Mouse (Mus musculus) MN1 (cell line): Measurements from ENCODE around the gene Coro6.

Experiments used
- DNase-seq: peaks from one replicate; pipeline ENCODE4 v3.0.0-alpha.2; 2016; ENCODE audit warnings: low spot score

Gene Coro6

DNA sequence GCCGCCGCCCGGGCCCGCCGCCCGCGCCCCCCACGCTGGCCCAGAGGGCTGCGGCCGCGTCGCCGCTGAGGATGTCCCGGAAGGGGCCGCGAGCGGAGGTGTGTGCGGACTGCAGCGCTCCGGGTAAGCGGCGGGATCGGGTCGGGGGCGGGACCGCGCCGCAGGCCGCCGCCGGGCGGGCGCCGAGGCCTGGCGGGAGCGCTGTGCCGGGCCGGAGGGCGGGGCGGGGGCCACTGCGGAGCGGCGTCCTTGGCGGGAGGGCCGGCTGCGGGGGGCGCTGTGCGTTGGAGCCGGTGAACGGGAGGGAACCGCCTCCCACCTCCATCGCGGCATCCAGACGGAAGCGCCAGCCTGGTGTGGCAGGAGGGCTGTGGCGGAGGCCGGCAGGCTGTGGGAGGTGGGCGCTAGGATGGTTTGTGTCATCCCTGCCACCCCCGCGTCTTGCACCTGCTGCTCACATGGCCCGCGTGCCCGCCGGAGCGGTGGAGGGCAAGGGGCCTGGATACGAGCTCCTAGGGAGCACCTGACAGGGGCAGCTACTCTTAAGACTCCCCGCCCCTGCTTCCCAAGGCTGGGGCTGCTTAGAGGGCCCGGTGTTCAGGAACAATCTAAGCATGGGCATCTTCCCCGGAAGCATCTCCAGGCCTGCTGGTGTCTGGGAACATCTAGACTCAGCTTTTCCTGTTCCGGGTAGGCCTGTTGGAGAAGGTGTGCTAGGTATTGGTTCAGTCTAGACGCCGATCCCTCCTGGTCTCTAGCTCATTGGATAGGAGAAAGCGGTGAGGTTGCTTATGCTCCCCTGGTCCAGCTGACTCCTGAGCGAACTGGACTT lies 31.5 kb downstream of the Coro6 start, which contains the start of gene Git1:
Git1 (plus strand) TSS at position 51 of the 832 bp plus-strand sequence.
- DNase-seq, result peak; percentile 48

DNA sequence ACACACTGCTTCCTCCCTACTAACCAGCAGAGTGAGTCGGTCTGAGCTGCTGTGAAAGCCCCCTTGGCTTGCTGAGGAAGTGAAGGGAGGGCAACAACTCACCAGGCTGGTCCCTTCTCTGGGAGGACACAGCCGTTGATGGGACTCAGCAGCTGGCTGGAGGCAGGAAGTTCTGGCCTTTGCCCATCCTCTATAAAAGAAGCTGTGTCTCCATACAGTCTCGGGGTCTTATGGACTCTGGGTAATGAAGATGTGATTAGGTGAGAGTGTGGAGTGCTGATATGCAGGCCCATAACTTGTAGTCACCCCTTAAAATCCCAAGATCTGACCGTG lies 32.1 kb downstream of the Coro6 start:
- no peak for DNase-seq

DNA sequence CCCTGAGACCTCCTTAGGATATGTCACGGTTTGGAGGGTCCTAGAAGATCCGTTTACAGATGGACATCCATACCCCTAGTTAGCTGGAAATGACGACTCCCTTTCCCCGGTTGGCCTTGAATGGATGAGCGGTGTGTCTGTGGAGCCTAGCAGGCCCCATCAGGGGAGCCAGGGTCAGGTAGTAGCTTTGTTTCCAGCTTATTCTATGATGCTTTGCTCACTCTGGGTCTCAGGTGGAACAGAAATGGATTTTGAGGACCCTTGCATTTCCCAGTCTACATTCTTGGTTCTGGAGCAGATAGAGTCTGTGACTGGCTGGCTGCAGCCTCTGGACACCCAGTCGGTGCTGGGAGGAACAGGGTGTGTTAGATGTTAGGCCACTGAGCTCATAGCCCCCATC lies 32.6 kb downstream of the Coro6 start:
- no peak for DNase-seq

DNA sequence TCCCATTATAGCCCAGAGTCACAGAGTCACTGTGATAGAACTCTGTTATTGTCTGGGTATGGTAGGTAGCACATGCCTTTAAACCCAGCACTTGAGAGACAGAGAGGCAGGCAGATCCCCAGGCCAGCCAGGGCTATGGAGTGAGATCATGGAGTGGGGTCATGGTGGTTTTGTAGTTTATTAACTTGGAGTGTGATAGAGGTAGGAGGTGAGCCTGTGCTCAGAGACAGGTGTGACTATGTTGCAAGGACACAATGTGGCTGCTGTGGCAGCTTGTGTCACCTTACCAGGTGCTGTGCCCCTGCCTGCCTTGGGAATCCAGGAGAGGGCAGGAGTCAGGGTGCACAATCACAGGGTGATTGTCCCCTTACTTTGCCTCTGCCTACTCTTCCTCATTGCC lies 33.3 kb downstream of the Coro6 start:
- no peak for DNase-seq

DNA sequence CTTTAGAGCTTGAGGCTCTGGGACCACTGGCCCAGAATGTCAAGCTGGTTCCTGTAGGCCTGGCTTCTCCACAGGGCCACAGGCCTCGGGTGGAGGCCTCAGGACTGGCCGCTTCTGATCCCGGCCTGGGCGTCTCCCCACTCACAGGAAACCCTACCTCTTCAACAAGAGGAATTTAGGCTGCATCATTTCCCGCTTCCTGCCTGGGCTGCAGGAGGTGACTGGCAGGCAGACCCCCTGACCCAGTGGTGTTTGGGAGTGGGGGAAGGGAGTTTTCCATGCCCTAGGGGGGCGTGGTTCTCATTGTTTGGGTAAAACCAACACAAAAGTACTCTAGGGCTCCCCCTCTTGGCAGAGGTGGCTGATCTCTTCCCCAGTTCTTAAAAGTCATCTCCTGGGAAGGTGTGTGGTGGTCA lies 35.1 kb downstream of the Coro6 start:
- peak; percentile 70 for DNase-seq

DNA sequence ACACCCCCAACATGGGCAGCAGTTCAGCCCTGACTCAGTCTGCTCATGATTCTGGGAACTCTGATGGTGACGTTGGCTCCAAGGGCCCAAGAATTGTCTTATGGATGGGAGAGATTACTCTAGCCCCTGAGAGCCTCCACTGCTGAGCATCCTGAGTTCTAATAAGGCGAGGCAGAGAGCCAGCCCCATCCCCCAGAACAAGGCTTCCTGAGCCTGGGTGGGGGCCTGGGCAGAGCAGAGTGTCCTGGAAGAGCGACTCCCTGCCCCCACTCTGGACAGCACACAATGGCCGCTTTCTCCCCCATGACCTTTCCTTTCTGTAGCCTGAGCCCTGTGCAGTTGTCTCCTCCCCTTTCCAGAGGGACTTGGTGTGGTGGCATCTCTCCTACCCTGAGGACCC lies 35.6 kb downstream of the Coro6 start:
- DNase-seq, result no peak

DNA sequence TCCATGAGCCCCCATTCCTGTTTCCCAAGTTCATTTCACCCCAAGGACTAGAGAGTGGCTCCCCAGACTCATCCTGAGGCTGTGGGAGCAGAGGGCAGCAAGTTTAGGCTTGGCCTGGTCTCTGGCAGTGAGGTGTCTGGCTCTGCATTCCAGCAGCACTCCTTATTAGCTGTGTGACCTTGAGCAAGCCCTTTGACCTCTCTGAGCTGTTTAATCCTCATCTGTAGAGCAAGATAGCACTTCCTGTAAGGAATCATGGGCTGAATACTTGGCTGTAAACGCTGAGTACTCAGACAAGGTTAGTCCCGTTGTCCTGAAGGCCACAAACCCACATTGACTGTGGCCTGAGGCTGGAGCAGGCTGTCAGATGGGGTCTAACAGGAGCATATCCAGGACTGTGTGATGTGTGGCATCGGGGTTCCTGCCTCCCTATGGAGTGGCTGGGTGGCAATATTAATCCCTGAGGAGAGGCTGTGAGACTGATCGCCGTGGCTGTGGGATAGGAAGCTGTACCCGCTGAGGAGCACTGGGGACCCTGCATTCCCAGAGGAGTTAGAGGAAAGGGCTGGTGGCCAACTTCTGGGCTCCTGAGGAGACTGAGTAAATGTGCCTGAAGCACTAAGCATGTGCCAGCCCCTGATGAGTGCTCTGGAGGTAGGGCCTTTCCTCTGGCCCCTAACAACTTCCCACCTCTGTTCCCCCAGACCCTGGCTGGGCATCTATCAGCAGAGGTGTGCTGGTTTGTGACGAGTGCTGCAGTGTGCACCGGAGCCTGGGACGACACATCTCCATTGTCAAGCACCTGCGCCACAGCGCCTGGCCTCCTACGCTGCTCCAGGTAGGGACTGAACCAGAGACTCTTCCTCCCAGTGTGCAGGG lies 36.3 kb downstream of the Coro6 start:
- DNase-seq, result no peak

DNA sequence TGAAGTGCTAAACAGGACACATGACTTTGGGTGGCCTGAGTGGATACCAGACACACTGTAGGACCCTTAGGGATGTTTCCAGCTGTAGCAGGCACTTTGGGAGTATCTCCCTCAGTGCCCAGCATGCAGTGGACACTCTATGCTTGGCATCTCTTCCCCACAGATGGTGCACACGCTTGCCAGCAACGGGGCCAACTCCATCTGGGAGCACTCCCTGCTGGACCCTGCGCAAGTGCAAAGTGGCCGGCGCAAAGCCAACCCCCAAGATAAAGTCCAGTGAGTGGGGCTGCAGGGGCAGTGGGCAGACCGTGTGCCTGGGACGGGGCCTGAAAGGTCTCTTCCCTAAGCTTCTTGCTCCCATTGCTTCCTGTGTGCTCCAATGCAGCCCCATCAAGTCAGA lies 37.1 kb downstream of the Coro6 start:
- no peak for DNase-seq

DNA sequence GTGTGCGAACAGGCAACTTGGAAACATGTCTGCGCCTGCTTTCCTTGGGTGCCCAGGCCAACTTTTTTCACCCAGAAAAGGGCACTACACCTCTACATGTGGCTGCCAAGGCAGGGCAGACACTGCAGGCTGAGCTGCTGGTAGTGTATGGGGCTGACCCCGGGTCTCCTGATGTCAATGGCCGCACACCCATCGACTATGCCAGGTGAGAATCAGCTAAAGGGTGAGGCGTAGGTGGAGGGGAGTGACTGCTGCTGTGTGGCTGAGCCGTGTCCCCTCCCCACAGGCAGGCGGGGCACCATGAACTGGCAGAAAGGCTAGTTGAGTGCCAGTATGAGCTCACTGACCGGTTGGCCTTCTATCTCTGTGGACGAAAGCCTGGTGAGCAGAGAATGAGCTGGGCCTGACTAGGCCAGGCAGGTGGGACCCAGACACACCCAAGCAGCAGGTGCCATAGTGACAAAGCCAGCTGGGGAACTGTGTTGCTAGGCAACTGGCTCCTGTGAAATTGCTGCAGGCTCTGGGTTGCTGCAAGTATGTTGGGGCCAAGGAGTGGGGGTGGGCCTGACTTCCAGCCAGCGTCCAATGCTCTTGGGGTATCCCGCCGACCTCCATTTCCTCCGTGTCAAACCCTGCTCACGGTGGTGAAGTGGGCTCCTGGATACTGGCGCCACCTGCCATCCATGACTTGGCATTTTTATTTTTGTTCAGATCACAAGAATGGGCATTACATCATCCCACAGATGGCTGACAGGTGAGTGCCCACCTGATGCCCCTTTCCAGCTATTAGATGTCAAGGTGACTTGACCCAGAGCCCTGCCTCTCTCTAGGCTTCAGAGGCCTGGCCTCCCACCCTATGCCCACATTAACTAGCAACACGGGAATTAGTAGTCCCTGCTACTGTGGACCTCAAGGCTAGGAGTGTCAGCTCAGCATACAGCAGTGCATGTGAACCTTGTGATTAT lies 38.4 kb downstream of the Coro6 start:
- DNase-seq, result peak; percentile 56

DNA sequence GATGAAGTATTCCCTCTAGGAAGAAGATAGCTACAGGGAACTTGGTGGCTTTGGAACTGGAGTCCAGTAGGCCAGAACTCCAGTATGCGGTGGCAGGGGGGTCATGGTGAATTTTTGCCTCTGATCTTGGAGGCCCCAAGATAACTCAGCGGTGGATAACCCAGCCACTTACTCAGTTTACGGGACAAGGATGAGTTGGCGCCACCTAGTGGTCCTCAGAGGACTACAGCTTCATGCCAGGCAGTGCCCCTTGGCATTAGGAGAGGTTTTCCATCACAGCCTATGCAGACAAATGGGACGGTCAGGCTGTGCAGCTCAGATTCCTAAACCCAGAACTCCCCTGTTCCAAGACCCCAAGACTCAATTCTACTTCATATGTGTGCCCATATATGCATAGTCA lies 39.2 kb downstream of the Coro6 start:
- peak; percentile 86 for DNase-seq

DNA sequence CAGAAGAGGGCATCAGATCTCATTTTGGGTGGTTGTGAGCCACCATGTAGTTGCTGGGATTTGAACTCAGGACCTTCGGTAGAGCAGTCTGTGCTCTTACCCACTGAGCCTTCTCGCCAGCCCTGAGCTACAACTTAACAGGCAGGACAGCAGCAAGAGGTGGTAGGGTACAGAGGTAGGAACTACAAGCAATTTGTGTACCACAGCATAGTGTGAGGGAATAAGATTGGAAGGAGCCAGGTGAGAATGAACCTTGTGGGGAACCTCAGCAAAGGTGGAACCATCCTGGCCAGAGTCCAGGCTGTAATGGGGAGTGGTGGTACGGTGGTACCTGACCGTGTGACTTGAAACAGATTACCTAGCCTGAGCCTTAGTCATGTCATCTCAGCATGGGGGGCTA lies 39.8 kb downstream of the Coro6 start:
- DNase-seq, result no peak

DNA sequence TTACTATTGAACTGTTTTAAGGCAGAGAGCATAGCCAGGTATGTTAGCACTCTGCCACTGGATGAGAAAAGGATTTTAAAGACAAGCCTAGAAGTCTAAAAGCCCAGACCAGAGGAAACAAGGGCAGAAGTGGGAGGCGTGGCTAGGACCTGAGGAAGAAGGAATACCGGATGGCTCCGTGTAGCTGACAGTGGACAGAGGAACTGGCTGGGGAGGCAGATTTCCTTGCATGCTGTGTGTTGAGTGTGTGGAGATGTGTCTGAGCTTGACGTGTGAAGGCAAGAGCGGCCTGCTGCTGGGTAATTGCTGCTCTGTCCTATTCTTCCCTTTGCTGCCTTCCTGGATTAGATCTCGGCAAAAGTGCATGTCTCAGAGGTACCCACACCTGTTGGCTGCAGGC lies 40.3 kb downstream of the Coro6 start:
- no peak for DNase-seq

DNA sequence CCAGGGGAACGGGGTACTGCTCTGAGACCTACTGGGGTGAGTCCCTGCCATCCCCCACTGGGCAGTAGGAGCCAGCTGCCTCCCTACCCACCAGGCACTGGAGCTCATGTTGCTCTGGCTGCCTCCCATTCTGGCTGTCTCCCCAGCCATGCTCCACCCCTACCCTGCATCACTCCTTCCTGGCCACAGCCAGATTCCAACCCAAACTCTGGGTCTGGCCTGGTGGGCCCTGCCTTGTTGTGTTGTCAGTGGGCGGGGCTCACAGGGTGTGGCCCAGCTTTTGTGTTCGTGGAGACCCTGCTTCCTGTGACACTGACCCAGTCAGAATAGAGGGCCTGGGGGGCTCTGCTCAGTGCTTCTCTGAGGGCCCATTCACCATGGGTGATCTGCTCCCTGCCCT lies 41.3 kb downstream of the Coro6 start:
- peak; percentile 55 for DNase-seq

DNA sequence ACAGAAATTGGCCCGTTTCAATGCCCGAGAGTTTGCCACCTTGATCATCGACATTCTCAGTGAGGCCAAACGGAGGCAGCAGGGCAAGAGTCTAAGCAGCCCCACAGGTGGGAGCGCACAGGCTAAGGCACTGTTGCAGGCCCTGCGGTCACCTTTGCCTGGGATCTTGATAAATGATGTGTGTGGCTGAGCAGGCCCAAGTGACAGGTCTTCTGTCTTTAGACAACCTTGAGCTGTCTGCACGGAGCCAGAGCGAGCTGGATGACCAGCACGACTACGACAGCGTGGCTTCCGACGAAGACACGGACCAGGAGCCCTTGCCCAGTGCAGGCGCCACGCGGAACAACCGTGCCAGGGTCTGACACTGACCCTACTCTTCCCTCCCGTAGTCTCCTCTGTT lies 42.2 kb downstream of the Coro6 start:
- no peak for DNase-seq

DNA sequence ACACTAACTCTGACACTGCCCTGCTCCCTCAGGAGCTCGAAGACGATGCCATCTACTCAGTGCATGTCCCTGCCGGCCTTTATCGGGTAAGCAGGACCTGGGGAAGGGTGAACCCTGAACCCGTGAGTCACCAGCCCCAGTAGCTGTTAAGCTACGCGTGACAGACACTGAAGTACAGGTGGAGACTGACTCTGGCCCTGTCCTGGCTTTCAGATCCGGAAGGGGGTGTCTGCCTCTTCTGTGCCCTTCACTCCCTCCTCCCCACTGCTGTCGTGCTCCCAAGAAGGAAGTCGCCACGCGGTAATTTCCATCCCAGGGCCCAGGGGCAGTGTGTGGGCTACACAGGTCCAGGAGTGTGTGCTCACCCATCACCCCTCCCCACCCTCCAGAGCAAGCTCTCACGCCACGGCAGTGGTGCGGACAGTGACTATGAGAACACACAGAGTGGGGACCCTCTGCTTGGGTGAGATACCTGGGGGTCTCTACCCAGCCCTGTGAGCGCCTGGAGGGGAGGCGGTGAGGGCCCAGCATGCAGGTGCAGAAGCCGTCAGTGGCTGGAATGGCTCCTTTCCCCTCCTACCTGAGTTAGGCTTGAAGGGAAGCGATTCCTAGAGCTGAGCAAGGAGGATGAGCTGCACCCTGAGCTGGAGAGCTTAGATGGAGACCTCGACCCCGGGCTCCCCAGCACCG lies 43.2 kb downstream of the Coro6 start:
- DNase-seq, result no peak

DNA sequence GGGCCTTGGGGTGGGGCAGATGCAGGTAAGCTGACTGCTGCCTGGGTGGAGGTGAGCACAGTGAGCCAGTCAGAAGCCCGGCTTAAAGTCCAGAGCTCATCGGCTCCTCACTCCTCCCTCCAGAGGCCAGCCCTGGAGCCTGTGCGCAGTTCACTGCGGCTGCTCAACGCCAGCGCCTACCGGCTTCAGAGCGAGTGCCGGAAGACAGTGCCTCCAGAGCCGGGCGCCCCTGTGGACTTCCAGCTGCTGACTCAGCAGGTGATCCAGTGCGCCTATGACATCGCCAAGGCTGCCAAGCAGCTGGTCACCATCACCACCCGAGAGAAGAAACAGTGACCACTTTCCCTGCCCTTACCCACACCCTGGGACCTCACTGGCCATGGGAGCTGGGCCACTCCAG lies 44.1 kb downstream of the Coro6 start:
- no peak for DNase-seq

DNA sequence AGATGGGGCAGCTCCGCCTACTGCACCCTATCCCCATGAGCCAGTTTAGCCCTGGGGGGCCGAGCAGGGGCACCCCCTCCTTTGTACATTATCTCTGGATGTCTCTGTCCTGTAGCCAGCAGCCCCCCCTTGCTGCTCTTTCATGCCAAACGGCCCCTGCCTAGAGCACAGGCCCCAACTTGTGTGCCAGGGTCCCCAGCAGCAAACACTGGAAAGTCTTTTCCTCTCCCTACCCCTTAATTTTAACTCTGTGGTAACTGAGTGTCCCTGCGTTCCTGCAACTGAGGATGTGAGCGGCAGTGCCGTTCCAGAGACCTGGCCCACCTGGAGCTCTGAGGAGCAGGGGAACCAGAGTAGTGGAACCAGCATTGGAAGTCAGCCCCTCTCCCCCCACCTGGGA lies 44.7 kb downstream of the Coro6 start:
- no peak for DNase-seq

DNA sequence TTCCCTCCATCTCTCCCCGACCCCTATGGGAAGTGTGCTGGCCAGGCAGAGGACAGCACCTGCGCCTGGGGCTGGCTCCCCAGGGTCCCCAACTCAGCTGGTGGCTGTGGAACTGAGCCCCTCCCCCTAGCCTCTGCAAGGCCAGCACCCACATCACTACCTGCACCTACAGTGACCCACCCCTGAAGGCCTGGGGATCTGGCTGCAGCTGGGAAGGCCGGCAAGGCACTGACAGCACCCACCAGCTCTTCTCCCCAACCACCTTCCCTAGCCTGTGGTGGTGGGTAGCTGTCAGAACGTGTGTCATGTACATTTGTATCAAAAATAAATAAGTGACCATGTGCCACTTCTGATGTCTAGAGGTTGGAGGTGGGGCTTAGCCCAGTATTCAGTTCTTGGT lies 45.2 kb downstream of the Coro6 start:
- DNase-seq, result no peak

DNA sequence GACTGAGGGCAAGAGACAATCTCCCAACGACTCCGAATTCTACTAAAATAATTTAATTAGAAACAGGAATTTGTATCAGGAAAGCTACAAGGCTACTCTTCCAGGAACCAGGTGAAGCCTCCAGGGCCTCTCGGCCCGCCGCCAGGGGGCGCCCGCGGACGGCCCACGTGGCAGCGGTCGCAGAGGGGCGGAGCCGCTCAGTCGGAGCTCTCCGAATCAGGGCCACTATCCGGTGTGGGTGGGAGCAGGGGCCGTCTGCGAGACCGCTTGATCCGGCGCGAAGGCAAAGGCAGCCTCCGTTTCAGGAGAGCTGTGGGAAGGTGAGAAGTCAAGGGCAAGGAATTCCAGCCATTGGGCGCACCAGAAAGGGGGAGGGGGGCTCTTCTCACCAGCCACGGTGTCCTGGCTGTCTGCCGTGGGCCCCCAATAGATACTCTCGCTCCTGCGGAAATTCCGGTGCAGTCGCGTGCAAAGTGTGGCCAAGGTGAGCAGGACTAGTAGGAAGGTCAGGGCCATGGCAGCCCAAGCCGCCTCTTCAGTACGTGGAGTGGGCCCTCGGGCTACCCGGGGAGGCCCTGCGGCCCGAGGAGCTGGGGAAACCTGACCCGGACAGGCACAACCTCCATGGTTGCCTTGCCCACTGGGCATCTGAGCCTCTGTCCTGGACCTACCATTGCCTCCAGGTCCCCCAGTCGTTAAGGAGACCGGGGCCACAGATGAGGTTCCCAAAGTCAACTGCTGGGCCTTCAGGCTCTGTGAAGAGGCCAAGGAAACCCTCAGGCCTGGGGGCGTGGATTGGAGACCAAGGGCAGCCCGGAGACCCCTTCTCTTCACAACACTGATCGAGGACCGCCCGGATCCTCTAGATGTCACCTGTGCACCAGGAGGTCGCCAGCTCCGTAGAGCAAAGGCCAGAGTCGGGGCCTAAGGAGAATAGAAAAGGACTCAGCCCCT lies 46.1 kb downstream of the Coro6 start:
- peak; percentile 87 for DNase-seq

DNA sequence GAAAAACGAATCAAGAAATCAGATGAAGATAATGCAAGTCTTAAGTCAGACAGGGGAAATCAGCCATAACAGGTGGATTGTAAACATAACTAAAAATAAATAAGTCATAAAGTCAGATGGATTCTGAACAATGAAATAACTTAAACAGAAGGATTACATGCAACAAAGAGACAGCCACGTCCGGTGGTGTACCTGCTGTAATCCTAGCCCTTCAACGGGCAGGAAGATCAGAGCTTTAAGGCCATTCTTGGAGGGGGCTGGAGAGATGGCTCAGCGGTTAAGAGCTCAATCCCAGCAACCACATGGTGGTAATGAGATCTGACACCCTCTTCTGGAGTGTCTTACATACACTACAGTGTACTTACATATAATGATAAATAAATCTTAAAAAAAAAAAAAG lies 49.1 kb downstream of the Coro6 start:
- no peak for DNase-seq
